Mouse (Mus musculus) embryo, embryonic 9.5 days (tissue): ENCODE data around the gene Slfn8.
"Not testable (repeated sequence)": the region's sequence is repeated elsewhere in the genome, so short reads cannot be mapped to it uniquely, and the experiment has no call there.

Experiments
- DNase-seq: peaks from one replicate; pipeline ENCODE4 v3.0.0-alpha.2; 2017; ENCODE audit errors: extremely low spot score

The Slfn8 gene

DNA sequence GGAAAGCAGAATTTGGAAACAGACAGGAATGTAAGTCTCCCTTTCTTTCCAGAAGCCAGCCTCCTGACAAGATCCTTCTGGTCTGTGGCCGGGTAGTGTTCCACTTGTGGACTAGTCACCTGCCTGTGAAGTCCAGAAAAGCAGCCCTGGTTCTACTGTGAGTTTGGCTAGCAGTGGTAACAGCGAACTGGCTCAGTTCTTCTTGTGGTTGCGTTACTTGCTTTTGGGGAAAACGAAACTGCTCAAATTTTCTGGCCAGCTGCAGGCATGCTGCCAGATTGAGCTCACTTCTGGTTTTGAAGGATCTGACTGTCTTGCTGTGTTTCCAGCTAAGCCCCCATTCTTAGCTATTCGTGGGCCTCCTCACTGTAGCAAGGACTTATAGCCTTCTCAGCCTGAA lies at the start of gene Slfn8:
TSS of gene Slfn8 (minus strand) at position 190 of the 400 bp plus-strand sequence.
- no peak for DNase-seq

DNA sequence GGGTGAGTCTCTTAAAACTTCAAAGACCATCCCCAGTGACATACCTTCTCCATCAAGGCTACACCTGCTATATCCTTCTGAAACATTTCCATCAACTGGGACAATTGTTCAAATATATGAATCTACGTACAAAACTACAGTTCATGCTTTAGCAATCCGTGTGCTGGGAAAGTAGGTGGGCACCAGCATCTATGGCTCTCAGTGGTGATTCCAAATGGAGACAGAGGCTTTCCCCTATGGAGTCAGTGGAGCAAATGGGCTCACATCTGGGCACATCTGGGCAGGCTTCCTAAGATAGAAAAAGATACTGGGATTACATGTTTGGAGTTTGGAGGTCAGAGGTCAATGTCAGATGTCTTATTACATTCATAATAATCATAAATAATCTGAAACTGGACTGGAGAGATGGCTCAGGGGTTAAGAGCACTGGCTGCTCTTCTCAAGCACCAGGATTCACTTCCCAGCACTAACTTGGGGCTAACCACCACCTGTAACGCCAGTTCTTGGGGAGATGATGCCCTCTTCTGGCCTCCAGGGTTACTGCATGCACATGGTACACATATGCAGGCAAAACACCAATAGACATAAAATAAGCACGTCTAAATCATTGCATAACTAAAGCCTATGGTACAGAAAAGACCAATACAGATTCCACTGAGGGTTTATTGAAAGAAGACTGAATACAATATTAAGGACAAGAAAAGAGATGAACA lies 47.5 kb upstream of the Slfn8 start:
- no peak for DNase-seq

DNA sequence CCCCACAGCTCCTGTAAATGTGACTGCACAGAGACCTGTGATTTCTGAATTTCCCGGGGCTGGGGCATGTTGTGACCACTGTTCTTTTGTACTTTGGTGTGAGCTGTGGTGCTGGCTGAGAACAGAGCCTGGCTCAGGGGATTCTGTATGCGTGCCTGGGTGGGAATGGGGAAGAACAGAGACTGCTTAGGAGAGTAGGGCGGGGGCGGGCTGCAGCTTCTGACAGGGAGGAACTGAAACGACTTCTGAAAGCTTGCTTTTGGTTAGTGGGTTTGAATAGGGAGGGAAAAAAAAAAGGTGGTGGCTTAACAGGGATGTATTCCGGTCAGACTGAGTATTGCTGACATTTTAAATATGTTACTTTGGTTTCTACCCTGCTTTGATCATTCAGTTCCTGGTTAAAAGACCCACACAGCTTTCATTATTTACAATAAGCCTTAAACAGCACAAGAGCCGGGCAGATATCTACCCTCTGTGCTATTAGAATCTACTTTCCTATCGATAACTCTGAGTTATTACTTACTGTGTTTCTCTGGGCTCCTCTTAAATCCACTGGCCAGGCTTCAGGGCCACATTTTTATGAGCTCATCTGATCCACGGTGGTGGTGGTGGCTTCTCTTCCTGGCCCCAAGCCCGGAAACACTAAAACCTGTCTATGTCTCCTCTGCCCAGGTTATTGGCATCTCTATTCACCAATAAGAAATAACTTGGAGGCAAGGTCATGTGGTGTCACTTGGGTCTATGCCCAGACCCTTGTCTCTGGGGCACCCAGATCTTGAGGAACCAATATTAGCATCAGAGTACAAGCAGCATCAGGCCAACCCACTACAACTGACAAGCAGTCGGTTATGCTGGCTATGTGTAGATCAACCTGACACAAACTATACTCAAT lies 46.3 kb upstream of the Slfn8 start:
- DNase-seq = no peak

DNA sequence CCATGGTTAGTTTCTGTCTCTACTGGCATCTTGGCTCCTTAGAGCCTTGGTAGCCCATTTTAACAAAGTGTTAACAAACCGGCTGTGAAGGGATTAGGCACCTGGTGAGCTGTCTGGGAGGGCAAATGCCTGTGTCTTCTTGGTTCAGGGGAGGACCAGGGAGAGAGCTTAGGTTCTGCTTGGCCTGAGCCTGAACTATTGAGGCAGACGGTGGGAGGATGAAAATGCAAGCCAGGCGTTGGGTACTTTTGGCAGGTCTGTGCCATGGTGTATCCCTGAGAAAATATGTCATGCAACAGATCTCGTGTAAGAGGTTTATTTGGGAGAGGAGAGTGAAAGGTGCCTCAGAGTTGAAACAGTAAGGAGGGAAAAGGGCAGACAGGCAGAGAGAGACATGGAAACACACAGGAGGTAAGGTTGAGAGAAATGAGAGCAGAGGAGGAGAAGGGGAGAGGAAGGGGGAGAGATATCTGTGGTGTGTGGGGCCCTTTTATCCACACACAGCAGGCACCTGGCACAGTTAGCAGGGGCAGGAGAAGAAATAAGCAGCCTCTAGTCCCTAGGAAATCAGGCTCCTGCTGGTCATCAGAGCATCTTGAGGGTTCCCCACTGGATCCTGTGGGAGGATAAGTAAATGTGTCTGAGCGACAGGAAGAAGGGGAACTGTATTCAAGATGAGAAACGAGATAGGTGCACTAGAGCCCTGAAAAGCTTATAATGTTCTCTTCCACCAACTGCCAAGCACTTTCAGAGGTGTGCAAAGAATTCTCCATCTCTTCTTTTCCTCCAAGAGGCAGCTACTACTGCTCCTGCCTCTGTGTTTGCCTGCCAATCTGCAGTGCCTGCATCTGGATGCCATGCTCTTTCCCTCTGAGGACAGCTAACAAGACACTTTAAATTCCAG lies 45.1 kb upstream of the Slfn8 start:
- DNase-seq = no peak

DNA sequence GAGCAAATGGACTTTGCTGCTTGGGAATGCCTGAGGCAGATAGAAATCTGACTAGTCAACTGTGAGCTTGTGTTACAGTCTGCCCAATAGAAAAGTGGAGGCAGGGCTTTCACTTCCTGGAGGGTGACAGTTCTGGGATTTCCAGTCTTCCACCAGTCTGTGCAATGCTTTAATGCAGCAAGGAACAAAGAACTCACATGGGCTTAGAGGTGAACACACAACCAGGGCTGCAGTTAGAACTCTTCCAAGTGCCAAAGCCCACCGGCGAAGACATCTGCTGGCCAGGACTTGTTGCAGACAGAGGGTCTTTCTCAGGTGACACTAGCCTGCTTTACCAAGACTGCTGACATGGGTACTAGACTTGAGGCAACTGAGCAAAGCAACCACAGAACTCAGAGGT lies 44.3 kb upstream of the Slfn8 start, which contains the start of gene Slfn2:
TSS of gene Slfn2 (plus strand) at position 167 of the 400 bp plus-strand sequence.
- no peak for DNase-seq

DNA sequence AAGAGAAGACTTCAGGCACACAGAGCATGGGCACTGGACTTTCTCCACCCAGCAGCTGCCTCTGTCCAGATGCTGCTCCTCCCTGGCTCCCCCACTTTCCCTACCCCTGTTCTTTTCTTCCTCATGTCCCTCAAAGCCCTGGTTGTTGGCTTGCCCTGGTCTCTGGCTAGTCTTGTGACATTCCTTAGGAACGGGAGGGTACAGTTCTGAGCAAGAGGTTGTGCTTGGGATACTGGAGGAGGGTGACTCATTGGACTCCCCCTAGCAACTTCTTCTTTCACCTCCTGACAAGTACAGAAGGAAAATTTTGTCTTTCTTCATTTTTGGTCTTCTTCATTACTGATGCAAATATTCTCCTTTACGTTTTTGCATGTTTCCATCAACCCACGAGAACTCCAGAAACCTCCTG lies 43.3 kb upstream of the Slfn8 start:
- no peak for DNase-seq

DNA sequence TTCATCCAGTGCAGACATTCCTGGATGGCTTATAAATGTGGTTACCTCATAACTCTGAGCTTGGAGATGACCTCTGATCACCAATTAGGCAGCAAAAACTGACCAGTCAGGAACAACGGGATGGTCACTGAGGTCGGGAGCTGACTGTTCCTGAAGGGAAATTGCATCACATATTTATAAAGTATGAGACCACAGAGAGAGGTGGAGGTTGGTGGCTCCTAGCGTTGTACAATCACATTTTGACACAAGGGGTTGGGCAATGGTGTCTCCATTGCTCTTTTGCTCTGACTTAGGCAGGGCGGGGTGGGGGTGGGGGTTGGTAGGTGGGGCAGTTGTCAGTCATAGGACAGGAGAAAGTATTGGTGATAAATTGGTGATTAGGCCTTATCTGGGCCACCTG lies 42.5 kb upstream of the Slfn8 start:
- DNase-seq = no peak

DNA sequence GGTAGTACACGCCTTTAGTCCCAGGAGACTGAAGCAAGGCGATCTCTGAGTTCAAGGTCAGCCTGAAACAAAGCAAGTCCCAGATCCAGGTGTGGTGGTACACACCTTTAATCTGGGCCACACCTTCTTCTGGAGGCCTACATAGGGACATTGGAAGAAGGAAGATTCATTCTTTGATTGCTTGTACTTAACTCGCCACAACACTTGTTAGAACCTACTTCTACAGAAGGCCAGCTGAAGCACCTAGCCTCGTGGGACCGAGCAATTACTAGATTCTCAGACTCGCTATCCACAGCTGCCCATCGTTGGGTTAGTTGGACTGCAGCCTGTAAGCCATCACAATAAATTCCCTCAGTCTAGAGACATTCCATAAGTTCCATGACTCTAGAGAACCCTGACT lies 41.2 kb upstream of the Slfn8 start:
- no peak for DNase-seq

DNA sequence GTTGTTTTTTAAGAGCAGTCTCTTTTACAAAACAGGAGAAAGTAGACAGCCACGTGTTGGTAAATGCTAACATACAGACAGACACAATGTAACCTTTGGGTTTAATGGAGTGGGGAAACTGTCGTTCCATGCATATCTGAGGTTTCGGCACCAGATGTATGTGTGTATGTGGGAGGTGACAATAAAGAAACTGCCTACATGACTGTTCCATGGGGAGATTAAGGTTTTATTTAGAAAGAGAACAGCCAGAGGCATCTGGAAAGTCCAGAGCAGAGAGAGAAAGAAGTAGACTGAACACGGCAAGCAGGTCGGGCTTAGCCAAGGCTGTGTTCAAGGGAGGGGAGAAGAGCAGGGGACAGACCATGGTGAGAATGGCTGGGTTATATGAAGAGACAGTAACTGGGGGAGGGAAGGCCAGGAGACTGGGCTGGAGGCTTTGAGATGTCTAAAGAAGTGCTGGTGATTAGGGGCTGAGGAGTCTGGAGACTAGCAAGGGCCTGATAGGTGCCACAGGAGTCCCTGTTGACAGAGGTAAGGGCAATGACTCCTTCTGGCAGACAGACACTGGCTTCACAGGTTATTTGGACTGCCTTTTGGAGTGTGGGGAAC lies 39.9 kb upstream of the Slfn8 start:
- DNase-seq = no peak

DNA sequence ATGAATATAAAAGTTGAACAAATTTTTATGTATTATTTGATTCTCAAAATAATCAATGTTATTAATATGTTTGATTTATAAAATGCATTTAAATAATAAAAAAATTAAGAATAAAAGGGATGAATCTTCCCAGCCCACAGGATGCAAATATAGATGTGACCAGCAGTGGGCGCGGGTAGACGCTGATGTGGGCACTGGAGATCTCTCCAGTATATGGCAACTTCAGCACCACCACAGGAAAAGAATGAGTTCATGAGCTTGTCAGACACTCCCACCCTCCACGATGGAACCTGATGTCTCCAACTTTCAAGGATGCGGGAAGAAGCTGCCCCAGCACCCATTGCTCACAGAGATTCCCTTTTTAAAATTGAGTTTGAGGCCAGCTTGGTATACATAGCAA lies 37.3 kb upstream of the Slfn8 start:
- DNase-seq = peak; percentile 44

DNA sequence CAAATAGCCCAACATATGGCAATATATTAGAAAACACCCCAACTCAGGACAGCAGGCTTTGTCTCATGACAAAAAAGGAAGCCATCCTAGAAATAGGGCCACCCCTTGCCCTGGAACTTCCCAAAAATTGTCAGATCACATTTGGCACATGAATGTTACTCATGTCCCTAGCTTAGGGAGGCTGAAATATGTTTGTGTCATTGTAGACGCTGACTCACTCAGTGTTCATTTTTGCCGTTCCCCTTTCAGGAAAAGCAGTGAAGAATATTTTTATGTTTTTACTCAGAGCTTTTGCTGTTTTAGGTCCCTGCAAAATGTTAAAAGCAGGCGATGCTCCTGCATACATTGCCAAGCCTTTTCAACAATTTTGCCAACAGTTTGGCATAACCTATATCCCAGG lies 25.0 kb upstream of the Slfn8 start:
- no peak for DNase-seq

DNA sequence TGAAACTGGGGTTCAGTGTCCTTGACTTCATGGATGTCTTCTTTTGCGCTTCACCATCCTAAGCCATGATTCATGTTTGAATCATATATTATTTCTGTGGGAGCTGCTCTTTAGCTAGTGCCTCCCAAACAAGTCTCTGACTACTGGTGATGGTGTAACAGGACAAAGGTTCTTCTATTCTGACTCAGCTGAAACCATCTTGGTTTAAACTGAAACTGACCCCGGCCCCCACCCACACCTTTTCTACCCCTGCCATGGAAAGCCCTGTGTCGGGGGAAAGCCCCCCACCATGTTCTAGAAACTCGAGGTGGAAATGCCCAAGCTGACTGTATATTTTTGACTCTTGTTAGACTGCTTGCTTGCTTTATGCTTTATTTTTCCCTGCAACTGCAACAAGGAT lies 23.3 kb upstream of the Slfn8 start:
- DNase-seq = no peak

DNA sequence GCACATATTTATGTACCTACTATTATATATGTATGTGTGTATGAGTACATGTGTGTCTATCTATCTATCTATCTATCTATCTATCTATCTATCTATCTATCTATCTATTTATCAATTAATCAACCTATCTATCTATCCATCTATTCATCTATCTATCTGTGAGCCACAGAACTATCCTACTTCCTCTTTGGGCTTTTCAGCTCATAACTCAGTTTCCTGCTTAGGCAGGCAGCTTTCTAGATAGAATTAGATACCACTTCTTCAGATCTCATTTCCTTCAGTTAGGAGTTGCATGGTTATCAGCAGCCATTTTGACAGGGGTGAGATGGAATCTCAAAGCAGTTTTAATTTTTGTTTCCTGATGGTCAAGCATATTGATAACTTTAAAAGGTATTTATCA lies 20.4 kb upstream of the Slfn8 start:
- DNase-seq = no peak

DNA sequence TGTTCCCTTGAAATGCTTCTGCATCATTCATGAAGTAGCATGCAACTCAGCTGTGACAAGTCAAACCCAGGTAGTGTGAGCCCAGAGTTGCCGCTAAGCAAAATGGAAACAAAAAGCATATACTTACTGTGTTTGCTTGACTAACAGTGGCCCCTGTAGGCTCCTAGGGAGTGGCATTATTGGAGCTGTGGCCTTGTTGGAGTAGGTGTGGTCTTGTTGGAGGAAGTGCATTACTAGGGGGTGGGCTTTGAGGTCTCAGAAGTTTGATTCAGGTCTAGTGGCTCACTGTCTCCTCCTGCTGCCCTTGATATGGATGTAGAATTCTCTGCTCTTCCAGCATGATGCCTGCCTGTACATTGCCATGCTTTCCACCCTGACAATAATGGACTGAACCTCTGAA lies 19.7 kb upstream of the Slfn8 start:
- DNase-seq = no peak

DNA sequence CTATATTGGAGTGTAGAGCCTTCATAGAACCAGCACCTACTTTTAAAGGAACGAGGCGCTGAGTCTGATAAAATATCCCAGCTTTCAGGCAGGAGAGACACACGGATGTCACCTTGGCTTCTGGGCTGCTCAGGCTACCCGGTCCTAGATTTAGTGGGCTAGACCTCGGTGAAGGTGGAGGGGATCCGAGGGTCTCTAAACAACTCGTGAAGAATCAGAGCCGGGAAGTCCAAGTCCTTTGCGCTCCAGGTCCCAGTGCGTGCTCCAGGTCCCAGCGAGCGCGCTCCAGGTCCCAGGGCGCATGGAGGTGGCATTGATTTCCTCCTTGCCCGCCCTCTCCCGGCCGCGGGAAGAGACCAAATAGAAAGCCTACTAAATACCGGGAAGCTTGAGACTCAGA lies 19.2 kb upstream of the Slfn8 start:
- DNase-seq = peak; percentile 2

DNA sequence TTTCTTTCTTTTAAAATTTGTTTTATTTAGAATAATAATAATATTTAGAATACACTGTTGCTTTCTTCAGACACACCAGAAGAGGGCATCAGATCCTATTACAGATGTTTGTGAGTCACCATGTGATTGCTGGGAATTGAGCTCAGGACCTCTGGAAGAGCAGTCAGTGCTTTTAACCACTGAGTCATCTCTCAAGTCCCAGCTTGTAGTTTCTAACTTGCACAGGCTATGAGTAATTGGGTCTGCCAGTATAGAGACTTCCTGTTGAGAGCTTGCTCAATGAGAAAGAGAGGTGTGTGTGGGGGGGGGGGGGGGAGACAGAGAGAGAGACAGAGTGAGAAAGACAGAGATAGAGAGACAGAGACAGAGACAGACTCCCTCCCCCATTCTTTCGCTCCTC lies 18.5 kb upstream of the Slfn8 start:
- no peak for DNase-seq

DNA sequence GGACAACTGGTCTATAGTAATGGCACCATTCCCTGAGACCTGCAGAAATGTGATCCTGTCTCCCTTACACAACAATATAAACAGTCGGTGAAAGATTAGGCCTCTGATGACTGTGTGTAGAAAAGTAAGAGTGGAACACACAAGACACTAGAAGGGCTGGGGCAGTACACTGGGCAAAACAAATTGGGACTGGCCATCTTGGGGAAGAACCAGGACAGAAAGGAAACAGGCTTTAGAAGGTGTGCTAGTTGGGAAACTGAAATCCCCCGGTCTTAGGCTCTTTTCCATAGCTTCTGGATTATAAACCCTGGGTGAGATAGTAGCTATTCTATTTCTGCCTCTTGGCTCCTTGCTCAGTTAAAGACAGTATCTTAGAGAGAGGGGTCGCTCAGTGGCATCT lies 18.1 kb upstream of the Slfn8 start:
- not testable (repeated sequence) for DNase-seq

DNA sequence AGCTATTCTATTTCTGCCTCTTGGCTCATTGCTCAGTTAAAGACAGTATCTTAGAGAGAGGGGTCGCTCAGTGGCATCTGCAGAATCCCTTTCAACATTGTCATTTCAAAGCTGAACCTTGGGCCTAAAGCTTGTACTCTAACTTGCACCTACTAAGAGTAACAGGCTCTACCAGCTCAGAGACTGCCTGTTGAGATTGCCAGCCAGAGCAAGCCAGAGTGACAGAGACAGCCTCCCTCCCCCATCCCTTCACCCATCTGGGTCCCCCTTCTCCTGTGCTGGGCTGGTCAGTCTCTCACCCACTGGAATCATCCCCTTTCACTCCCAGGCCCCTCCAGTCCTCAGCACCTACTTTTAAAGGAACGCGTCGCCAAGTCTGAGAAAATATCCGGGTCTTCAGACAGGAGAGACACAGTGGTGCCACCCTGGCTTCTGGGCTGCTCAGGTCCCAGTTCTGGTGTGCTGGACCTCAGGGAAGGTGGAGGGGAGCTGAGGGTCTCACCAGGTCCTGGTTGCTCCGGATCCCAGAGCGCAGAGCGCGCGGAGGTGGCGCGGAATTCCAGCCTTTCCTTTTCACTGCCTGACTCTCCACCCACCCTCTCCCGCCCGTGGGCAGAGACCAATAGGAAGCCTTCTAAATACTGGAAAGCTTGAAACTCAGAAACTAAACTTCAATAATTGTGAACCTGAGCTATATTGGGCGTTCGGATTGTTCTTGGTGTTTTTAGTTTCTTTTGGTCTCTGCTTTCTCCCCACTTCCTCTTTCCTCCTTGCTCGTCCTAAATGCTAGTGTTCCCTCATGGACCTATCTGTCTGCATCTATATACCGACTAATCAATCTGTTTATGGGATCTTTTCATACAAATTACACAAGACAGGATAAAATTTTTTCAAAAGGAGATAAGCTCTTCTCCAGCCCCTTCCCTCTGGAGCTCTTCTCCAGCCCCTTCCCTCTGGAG lies 770 bp downstream of the Slfn8 start:
- DNase-seq = not testable (repeated sequence)

DNA sequence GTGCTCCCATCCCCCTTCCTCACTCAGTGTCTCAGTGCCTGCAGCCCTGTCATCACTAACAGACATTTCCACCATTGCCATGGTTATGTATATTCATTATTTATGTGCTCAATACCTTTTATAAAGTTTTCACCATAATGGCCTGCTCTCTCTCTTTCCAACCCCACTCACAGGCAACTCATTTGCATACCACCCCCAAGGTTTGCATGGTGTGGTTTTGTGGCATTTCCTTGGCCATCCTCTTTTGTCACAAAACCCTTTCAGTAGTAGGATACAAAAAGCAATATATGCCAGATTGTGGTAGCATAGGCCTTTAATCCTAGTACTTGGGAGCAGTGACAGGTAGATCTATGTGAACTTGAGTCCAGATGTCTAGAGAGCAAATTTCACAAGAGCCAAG lies 4.5 kb downstream of the Slfn8 start:
- no peak for DNase-seq

DNA sequence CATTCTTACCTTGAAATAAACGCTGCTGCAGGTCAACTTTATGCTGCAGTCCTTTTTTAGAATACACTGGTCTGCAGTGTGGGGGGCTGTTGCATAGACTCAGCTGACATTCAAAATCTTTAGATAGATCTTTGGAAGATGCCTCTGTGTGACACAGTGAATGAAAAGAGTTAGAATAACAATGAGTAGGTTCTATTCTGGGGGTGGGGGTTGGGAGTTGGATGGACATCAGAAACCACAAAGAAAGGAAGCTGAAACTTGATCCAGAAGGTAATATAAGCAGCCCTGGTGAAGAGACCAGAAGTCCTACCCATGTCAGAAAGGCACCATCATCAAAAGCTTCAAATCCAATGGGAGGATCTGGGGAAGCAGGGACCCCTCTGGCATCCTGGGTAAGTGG lies 7.3 kb downstream of the Slfn8 start:
- DNase-seq = no peak
